Mouse (Mus musculus): ENCODE results near the gene Nolc1.

DNA sequence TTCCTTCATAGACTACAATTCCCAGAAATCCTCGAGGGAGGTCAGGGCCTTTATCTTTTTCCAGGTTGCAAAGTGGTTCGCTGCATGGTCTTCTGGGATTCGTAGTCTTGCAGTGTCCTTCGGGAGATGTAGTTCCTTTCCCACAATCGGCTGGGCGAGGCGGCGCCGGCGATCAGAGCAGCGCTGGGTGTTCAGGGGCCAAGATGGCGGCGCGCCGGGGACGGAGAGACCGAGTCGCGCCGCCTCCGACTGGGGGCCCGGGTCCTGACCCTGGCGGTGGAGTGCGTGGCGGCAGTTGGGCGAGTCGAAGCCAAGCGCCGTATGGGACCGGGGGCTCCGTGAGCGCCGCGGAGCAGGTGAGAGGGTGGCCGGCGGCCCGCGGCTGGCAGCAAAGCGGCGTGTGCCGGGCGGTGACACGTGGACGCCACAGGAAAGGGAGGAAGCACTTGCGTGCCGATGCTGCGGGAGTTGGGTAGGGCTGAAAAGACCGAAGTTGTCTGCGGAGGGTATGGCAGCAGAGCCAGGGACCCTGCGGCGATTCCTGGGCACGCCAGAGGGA, 19.2 kb upstream of the Nolc1 start:
- no peak for TF ChIP-seq CTCF (IDR thresholded peaks at IDR 0.05)
- no peak for TF ChIP-seq EP300 (IDR thresholded peaks at IDR 0.05)

Measured in lung, postnatal 0 days (tissue).